Mouse (Mus musculus): ENCODE measurements around the gene Prc1. TPM values are rescaled to one million over a fixed set of nuclear protein-coding genes. Genes with fewer than 3 reads are reported as not detected.
"Not testable (repeated sequence)": the region's sequence is repeated elsewhere in the genome, so short reads cannot be mapped to it uniquely, and the experiment has no call there.

Gene Prc1
- polyA plus RNA-seq, 1 experiment from 2014 or later = 23.9 TPM

GRCm38 (mm10) chr7:80319846-80320496 lies 25.7 kb downstream of the Prc1 start:
- peaks cover 40% of the 10 kb centered on the region for H3K36me3 ChIP-seq
- H3K4me2 ChIP-seq = no peak overlapping the region
- 84% methylated on average over 19 of the region's 19 CpGs for WGBS

GRCm38 (mm10) chr7:80323336-80323735 lies 29.1 kb downstream of the Prc1 start:
- H3K36me3 ChIP-seq = peaks cover 55% of the 10 kb centered on the region
- 22% methylated on average over 8 of the region's 8 CpGs for WGBS
- H3K27ac ChIP-seq (replicated peaks) = peak overlapping the region; percentile 96

More at GRCm38 (mm10) chr7:80319846-80320496, 25.7 kb downstream of the Prc1 start:
- no peak overlapping the region for H3K4me3 ChIP-seq (replicated peaks)
- H3K27me3 ChIP-seq (replicated peaks) = no peaks in the 10 kb centered on the region
- peaks cover 22% of the 10 kb centered on the region for H3K4me1 ChIP-seq
- no peak overlapping the region for H3K9ac ChIP-seq (replicated peaks)
- ATAC-seq (ENCODE audit: low FRiP score) = no peak
- no peaks in the 10 kb centered on the region for H3K9me3 ChIP-seq (replicated peaks)
- H3K27ac ChIP-seq (replicated peaks) = no peak overlapping the region

GRCm38 (mm10) chr7:80324043-80324815 lies 30.0 kb downstream of the Prc1 start, which contains the start of gene Rccd1:
Rccd1 (minus strand) TSS chr7:80324454.
- H3K36me3 ChIP-seq = peaks cover 57% of the 10 kb centered on the region
- WGBS = 3% methylated on average over 38 of the region's 38 CpGs

More at GRCm38 (mm10) chr7:80323336-80323735, 29.1 kb downstream of the Prc1 start:
- Histone ChIP-seq H3K4me3 (replicated peaks) (peak overlapping the region; percentile 69), H3K9ac (replicated peaks) (peak overlapping the region; percentile 76), H3K4me2 (peak overlapping the region; percentile 82), H3K9me3 (replicated peaks) (no peaks in the 10 kb centered on the region), H3K27me3 (replicated peaks) (no peaks in the 10 kb centered on the region), H3K4me1 (peaks cover 24% of the 10 kb centered on the region)
- ATAC-seq (ENCODE audit: low FRiP score) = no peak

GRCm38 (mm10) chr7:80324816-80325119 lies 30.5 kb downstream of the Prc1 start:
- not testable (repeated sequence) for H3K9me3 ChIP-seq (replicated peaks); H3K27me3 ChIP-seq (replicated peaks); H3K9ac ChIP-seq (replicated peaks); ATAC-seq (ENCODE audit: low FRiP score)
- Histone ChIP-seq H3K4me2 (peak overlapping the region; percentile 82), H3K4me1 (peaks cover 24% of the 10 kb centered on the region), H3K4me3 (replicated peaks) (peak overlapping the region; percentile 69; the same call in 1 of the 2 replicates), H3K27ac (replicated peaks) (peak overlapping the region; percentile 96), H3K36me3 (peaks cover 57% of the 10 kb centered on the region)
- WGBS = 56% methylated on average over 5 of the region's 5 CpGs

More at GRCm38 (mm10) chr7:80324043-80324815, 30.0 kb downstream of the Prc1 start, which contains the start of gene Rccd1:
- peak within 1 kb of the TSS; percentile 69 for H3K4me3 ChIP-seq (replicated peaks)
- peak within 1 kb of the TSS; percentile 76 for H3K9ac ChIP-seq (replicated peaks)
- H3K27me3 ChIP-seq (replicated peaks) = no peaks in the 10 kb centered on the region
- H3K4me2 ChIP-seq = peak within 1 kb of the TSS; percentile 82
- H3K9me3 ChIP-seq (replicated peaks) = no peaks in the 10 kb centered on the region
- ATAC-seq (ENCODE audit: low FRiP score) = peak; percentile 99
- H3K27ac ChIP-seq (replicated peaks) = peak within 1 kb of the TSS; percentile 96
- peaks cover 24% of the 10 kb centered on the region for H3K4me1 ChIP-seq

- no peak for ATAC-seq (ENCODE audit: low FRiP score)
- Histone ChIP-seq H3K4me3 (replicated peaks) (no peak overlapping the region), H3K4me2 (no peak overlapping the region), H3K9me3 (replicated peaks) (no peaks in the 10 kb centered on the region), H3K27me3 (replicated peaks) (no peaks in the 10 kb centered on the region), H3K36me3 (peaks cover 58% of the 10 kb centered on the region), H3K4me1 (peaks cover 24% of the 10 kb centered on the region), H3K9ac (replicated peaks) (no peak overlapping the region), H3K27ac (replicated peaks) (no peak overlapping the region)
- 96% methylated on average over 16 of the region's 16 CpGs for WGBS
Measured at GRCm38 (mm10) chr7:80325292-80325868, 31.1 kb downstream of the Prc1 start.

- no peak overlapping the region for H3K4me3 ChIP-seq (replicated peaks)
- H3K36me3 ChIP-seq = peaks cover 62% of the 10 kb centered on the region
- 97% methylated on average over 19 of the region's 19 CpGs for WGBS
- H3K4me2 ChIP-seq = no peak overlapping the region
- peaks cover 24% of the 10 kb centered on the region for H3K4me1 ChIP-seq
- no peak overlapping the region for H3K27ac ChIP-seq (replicated peaks)
- H3K9ac ChIP-seq (replicated peaks) = no peak overlapping the region
- no peak for ATAC-seq (ENCODE audit: low FRiP score)
- H3K9me3 ChIP-seq (replicated peaks) = no peaks in the 10 kb centered on the region
- no peaks in the 10 kb centered on the region for H3K27me3 ChIP-seq (replicated peaks)
Measured at GRCm38 (mm10) chr7:80326076-80326475, 31.8 kb downstream of the Prc1 start.

GRCm38 (mm10) chr7:80330278-80330677 lies 36.0 kb downstream of the Prc1 start:
- Histone ChIP-seq H3K27ac (replicated peaks) (no peak overlapping the region), H3K4me3 (replicated peaks) (no peak overlapping the region), H3K9ac (replicated peaks) (no peak overlapping the region), H3K9me3 (replicated peaks) (no peaks in the 10 kb centered on the region), H3K4me1 (peaks cover 1% of the 10 kb centered on the region; the same call in 1 of the 2 replicates), H3K27me3 (replicated peaks) (no peaks in the 10 kb centered on the region), H3K4me2 (no peak overlapping the region), H3K36me3 (peaks cover 98% of the 10 kb centered on the region)
- no peak for ATAC-seq (ENCODE audit: low FRiP score)
- 84% methylated on average over 8 of the region's 8 CpGs for WGBS

- no peak overlapping the region for H3K27ac ChIP-seq (replicated peaks)
- no peak for ATAC-seq (ENCODE audit: low FRiP score)
- H3K9me3 ChIP-seq (replicated peaks) = no peaks in the 10 kb centered on the region
- H3K4me1 ChIP-seq = peaks cover 10% of the 10 kb centered on the region; the same call in 1 of the 2 replicates
- WGBS = 93% methylated on average over 19 of the region's 19 CpGs
- no peaks in the 10 kb centered on the region for H3K27me3 ChIP-seq (replicated peaks)
- no peak overlapping the region for H3K4me3 ChIP-seq (replicated peaks)
- no peak overlapping the region for H3K4me2 ChIP-seq
- no peak overlapping the region for H3K9ac ChIP-seq (replicated peaks)
- H3K36me3 ChIP-seq = peaks cover 98% of the 10 kb centered on the region
Measured at GRCm38 (mm10) chr7:80331433-80331832, 37.2 kb downstream of the Prc1 start.

GRCm38 (mm10) chr7:80334848-80335247 lies 40.6 kb downstream of the Prc1 start:
- no peak for ATAC-seq (ENCODE audit: low FRiP score)
- no peak overlapping the region for H3K4me3 ChIP-seq (replicated peaks)
- no peak overlapping the region for H3K4me2 ChIP-seq
- H3K36me3 ChIP-seq = peaks cover 77% of the 10 kb centered on the region
- H3K4me1 ChIP-seq = peaks cover 34% of the 10 kb centered on the region
- 91% methylated on average over 4 of the region's 4 CpGs for WGBS
- no peak overlapping the region for H3K9ac ChIP-seq (replicated peaks)
- no peaks in the 10 kb centered on the region for H3K27me3 ChIP-seq (replicated peaks)
- H3K9me3 ChIP-seq (replicated peaks) = no peaks in the 10 kb centered on the region
- no peak overlapping the region for H3K27ac ChIP-seq (replicated peaks)

GRCm38 (mm10) chr7:80336932-80337331 lies 42.7 kb downstream of the Prc1 start:
- Histone ChIP-seq H3K27ac (replicated peaks) (no peak overlapping the region), H3K4me1 (peaks cover 50% of the 10 kb centered on the region), H3K9me3 (replicated peaks) (no peaks in the 10 kb centered on the region), H3K36me3 (peaks cover 56% of the 10 kb centered on the region), H3K4me2 (no peak overlapping the region), H3K9ac (replicated peaks) (no peak overlapping the region), H3K4me3 (replicated peaks) (no peak overlapping the region), H3K27me3 (replicated peaks) (no peaks in the 10 kb centered on the region)
- WGBS = 97% methylated on average over 3 of the region's 3 CpGs
- no peak for ATAC-seq (ENCODE audit: low FRiP score)

- Histone ChIP-seq H3K36me3 (peaks cover 34% of the 10 kb centered on the region), H3K27ac (replicated peaks) (peak overlapping the region; percentile 85), H3K4me2 (peak overlapping the region; percentile 89), H3K4me1 (peaks cover 66% of the 10 kb centered on the region), H3K27me3 (replicated peaks) (no peaks in the 10 kb centered on the region), H3K9ac (replicated peaks) (peak overlapping the region; percentile 86), H3K9me3 (replicated peaks) (no peaks in the 10 kb centered on the region), H3K4me3 (replicated peaks) (peak overlapping the region; percentile 56)
- ATAC-seq (ENCODE audit: low FRiP score) = peak; percentile 23; the same call in 1 of the 2 replicates
- 5% methylated on average over 17 of the region's 17 CpGs for WGBS
Measured at GRCm38 (mm10) chr7:80339371-80339770, 45.1 kb downstream of the Prc1 start.

Measured in neural tube, embryonic 15.5 days (tissue).